Mouse (Mus musculus): Measurements from ENCODE around the gene Adamtsl3.
A peak's percentile ranks its signal among the peaks of the same experiment; 100 is the strongest.

Adamtsl3 gene

DNA sequence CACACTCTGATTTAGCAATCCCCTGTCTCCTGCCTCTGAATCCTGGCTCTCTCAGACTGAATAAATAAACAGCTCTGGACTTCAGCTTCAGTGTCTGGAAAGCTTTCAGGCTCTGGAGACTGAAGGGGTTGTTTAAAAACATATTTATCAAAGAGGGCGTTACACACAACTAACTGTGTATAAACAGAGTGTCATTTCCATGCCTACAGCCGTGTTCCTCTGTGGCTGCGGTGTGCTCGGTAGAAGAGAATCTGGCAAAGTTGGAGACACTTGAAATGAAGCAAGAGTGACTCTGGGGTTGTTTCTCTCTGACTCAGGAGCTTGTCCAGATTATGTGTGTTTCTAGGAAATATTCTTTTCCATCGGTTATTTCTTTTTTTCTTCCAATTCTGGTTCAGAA, 167.0 kb downstream of the Adamtsl3 start:
- no peak for DNase-seq (ENCODE audit: low spot score in 2 of 2)

DNA sequence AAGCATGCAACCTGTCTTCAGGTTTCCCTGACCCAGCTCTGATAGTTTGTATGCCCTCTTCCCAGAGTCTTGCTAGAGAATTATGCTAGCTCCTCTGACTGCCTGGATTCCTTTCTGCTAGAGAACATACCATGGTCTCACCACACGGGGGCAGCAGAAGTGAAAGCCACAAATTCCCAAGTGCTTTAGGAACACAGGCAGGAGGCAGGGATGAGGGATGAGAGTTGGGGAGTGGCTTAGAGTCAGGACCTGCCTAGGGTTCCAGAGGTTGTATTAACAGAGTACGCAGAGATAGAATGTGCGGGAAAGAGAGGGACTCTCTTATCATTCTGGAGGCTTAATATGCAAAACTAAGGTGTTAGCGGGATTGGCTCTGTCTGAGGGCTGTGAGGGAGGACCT, 168.6 kb downstream of the Adamtsl3 start:
- peak; percentile 32 to 45 for DNase-seq (ENCODE audit: low spot score in 2 of 2)

DNA sequence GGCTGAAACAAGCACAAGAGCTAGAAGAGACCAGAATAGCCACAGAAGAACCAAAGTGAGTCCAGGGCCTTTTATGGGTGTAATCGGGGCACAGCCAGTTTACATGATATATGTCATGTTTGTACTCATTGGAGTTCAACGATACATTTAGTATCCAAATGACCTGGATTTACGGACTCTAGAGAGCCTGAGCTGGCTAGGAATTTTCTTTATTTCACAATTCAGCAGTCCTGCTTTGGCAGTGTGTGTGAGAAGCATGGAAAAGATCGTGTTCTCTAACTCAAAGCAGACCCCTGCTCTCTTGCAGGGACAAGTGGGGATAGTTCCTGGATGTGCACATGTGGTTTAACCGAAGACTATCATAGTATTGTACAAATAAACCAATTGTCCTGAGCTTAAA, 195.1 kb downstream of the Adamtsl3 start:
- no peak for DNase-seq (ENCODE audit: low spot score in 2 of 2)

DNA sequence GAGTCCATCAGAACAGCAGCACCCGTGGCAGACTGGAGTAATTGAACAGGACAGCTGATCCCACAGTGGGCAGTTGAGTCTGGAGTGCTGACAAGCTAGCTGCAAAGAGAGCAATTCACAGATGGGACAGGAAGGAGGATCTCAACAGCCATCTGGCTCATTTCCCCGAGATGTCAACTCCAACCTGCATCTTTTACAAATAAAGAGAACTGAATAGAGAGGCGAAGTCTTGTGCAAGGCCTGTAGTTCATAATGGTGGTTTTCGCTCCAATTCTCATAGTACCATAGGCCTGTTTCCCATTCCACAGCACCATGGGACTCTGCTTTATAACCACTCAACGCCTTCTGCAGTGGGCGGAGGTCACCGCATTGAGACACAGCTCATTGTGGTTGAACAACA, 195.9 kb downstream of the Adamtsl3 start:
- no peak for DNase-seq (ENCODE audit: low spot score in 2 of 2)

DNA sequence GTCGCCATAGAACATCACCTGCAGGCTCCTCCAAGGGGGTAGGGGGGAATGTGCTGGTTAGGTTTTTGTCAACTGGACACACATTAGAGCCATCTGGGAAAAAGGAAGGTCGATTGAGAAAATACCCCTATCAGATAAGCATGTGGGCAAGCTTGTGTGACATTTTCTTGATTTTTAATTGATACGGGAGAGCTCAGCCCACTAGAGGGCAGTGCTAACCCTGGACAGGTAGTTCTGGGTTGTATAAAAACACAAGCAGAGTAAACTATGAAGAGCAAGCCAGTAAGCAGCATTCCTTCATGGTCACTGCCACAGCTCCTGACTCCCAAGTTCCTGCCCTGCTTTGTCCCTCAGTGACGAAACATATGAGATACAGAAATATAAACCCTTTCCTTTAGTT, 197.7 kb downstream of the Adamtsl3 start:
- DNase-seq (ENCODE audit: low spot score in 2 of 2) = no peak

DNA sequence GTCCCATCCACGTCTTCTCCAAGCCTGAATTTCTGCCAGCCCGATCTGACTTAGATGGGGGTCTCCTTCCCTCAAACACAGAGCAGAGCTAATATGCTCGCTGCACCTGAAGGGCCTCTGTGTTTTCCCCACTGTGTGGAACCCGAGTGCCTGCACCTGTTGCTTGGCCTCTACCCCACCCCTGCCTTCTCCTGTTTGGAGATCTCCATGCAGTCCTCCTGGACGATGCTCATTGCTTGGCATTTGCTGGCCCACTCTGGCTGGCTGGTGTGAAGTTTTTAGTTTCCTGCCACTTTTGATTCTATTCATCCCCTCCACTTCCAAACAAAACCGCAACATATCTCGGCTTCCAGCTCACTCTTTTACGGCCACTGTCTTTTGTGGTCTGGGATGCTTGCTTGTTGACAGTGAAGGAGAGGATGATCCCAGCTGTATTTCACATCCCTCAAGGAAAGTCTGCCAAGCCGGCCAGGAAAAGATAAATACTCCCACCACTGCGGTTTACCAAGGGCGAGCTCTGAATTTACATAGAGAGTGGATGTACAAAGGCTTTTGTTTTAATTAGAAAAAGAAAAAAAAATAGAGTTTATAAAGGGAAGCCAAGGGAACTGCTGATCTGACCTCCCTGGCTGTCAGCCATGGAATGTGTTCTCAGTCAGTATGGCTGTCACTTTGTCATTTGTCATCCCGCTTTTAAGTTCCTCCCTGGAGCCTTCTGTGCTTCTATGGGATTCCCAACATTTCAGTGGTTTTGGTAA, 198.4 kb downstream of the Adamtsl3 start:
- DNase-seq (ENCODE audit: low spot score in 2 of 2) = no peak

DNA sequence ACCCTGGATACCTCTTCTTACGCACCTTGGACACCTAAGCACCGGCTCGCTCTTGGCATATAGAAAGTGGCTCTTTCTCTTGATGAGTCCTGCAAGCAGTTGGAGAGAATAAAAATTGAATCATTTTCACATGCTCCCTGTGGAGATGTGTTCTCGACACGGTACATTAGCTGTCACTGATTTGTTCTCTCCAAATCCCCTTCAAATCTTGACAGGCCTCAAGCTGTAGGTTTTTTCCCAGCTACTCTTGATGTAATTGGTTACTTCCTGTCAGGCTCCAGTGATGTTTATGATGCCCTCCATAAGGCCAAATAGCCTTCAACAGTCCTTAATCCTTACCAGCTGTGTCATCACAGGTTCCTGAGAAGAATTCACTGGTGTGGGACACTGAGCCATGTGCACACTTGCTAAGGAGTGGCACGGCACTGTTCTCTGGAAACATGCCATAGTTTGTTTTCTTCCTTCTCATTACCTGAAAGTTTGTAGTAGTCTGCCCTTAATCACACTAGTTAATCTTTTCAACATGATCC, 209.0 kb downstream of the Adamtsl3 start:
- DNase-seq (ENCODE audit: low spot score in 2 of 2) = no peak

DNA sequence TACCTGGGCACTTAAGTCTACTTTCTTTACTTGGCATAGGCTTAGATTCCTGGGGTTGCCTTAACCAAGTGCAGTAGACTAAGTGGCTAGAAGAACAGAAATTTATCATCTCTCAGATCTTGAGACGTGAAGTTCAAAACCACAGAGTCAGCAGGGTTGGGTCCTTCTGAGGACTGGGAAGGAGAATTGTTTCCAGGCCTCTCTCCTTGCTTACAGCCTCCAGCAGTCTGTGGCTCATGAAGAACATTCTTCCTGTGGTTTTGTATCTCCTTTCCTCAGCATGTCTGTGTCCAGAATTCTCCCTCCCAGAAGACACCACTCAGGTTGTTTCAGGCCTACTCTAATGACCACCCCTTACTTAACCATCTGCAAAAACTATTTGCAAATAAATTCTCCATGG, 216.5 kb downstream of the Adamtsl3 start:
- no peak for DNase-seq (ENCODE audit: low spot score in 2 of 2)

DNA sequence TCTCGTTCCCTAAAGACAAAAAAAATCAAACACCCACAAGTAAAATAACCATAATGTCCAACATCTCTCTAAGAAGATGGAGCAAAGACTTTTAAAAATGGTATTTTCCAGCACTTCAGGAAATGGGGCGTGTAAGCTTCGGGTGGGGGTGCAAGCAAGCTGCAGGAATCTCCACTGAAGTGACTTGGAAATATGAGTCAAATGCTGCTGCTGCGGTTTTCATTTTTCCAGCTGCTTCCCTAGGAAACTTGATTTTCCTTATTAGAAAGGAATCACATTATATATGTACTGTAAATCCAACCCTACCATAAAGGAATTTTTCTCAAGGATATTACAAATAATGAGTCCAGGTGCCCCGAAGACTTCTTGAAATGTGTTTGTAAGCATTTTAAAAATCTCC, 220.3 kb downstream of the Adamtsl3 start:
- no peak for DNase-seq (ENCODE audit: low spot score in 2 of 2)

DNA sequence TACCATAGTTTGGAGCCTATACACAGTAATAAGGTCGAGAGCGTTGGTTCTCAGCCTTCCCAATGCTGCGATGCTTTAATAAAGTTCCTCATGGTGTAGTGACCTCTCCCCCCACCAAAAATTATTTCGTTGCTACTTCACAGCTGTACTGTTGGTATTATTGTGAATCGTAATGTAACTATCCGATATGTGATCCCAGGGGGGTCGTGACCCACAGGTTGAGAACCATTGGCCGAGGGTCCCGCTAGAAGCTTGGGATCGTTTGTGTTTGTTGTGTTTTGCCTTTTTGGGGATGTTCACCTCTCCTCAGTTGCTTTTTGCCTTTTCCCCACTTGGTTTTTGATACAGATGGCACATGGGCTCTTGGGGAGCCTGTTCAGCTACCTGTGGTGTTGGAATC, 220.9 kb downstream of the Adamtsl3 start:
- no peak for DNase-seq (ENCODE audit: low spot score in 2 of 2)

DNA sequence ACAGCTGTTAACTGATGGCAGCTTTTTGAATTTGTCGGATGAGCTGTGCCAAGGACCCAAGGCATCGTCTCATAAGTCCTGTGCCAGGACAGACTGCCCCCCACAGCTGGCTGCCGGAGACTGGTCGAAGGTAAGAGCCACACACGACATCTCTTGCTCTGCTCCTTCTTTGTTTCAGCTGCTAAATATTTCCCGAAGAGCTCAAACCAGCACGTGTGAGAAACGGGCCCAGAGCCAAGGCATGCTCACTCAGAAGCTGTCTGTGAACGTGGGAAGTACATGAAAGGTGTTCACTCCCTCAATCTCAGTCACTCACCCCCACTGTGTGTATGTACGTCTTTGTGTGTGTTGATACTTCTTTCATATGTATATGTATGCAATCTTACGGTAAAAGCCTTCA, 221.6 kb downstream of the Adamtsl3 start:
- no peak for DNase-seq (ENCODE audit: low spot score in 2 of 2)

DNA sequence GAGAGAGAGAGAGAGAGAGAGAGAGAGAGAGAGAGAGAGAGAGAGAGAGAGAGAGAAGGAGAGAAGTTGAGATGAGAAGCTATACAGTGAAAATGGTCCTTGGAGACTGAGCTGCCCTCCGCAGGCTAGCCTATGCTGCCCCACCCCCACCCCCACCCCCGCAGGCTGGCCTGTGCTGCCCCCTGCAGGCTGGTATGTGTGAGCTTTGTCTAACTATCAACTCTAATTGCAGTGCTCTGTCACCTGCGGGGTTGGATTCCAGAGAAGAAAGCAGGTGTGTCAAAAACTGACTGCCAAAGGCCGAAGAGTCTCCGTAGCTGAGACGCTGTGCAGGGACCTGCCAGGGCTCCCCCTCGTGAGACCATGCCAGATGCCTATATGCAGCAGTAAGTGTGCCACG, 231.2 kb downstream of the Adamtsl3 start:
- DNase-seq (ENCODE audit: low spot score in 2 of 2) = no peak

DNA sequence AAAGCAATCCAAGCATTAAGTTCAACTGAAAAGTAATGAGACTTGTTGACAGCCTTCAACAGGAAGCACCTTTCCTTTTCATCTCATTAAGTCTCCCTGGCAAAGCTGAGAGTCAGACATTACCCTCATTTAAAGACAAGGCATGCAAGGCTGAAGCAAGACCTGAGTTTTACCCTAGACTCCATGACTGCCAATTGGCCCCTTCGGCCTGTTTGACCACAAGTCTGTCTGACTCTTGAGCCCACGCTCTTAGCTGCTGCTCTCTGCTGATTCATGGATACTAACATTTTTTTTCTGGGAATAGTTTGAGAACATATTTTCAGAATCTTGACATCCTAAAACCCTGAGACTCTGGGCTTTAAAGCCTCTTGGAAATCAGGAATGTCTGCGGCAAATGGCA, 232.3 kb downstream of the Adamtsl3 start:
- DNase-seq (ENCODE audit: low spot score in 2 of 2) = no peak

DNA sequence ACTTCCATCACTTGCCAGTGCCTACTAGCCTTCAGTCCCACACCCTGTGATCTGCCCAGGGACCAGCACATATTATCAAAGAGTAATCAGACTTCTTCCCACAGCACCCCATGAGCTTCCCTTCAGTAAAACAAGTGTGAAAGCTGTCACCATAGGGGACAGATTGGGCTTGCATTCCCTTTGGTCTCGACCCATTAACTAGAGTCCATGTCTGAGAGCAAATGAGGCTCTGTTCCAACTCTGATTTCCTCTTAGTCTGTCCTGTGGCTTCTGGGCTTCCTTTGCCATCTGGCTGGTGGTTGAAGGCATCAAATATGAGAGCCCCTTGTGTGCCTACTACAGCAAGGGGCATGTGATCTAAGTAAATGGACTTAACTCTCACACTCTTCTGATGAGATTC, 237.5 kb downstream of the Adamtsl3 start:
- no peak for DNase-seq (ENCODE audit: low spot score in 2 of 2)

DNA sequence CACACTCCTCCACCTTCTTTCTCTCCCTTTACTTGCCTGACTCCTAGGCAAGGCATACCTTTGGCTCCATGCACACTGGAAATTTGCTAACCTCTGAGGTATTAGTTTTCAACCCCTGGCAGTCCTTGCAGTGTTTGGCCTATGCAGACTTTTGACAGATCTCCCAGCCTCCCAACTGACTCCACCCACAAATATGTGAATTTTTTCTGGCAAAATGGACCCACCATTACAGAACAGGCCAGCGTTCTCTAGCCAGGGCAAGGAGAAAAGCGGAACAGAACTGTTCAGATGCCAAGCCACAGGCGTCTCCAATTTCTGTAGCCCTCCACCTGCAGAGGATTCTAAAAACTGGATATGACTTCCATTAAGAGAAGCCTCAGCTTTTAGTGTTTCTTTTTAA, 244.5 kb downstream of the Adamtsl3 start:
- DNase-seq (ENCODE audit: low spot score in 2 of 2) = no peak

DNA sequence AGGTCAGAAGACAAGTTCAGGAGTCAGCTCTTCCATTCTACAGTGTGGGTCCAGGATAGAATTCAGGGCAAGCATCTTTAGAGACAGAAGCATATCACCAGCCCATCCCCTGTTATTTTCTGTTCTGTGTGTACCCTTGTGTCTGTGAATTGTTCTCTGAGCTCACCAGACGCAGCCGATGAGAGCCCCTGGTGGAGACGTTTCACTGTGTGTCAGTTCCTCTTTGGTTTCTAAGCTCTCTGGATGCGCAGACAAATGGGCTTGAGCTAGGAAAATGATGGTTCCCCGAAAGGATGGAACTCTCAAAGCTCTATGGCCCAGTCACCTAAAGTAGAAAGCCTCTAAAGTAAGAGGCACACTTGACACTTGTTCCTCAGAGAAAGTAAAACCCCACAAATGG, 246.3 kb downstream of the Adamtsl3 start:
- no peak for DNase-seq (ENCODE audit: low spot score in 2 of 2)

DNA sequence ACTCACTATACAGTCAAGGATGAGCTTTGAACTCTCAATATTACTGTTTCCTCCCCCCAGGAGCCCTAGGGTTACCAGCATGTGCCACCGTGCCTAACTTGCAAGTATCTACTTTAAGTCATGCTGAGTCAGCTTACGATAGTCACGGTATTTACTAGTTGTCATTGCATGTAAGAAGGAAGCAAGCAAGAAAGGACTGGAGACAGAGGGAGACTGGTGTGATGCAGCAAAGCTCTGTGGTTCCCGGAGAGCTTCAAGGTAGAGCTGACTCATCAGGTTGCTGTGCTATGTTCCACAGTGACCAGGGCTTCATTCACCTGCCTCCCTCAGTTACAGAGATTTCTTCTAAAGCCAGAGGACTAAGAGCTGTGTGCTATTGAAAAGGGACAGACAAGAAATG, 247.0 kb downstream of the Adamtsl3 start:
- no peak for DNase-seq (ENCODE audit: low spot score in 2 of 2)

DNA sequence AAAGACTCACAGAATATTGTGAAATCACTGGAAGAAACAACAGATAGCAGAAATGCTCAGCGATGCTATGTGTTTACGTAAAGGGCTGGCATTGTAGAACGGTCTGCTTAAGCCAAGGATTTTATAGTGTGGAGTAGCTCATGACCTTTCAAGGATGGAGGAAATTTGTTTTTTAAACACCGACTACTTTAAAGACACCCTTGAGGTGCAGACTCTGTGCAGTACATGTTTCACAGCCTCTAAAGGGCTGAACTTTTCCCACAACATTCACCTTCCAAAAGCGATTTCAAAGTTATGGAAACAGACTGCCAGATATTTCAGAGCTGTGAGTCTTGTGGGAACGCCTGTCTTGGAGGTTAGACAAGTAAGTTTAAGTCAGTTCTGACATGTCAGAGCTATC, 255.4 kb downstream of the Adamtsl3 start:
- DNase-seq (ENCODE audit: low spot score in 2 of 2) = no peak

DNA sequence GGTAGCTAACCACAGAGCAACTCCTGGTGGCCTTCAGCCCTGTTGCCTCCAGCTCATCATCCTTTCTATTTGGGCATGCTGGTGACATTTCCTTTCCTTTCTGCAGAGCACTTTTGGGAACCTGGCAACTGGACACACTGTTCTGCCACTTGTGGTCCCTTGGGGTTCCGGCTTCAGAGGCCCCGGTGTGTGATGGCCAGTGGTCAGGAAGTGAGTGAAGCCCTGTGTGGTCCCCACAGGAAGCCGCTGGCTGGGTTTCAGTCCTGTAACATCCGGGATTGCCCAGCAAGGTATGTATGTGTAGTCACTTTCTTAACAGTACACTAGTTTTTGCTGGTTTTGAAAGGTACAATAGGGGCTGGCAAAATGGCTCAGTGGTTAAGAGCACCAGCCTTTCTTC, 266.5 kb downstream of the Adamtsl3 start:
- DNase-seq (ENCODE audit: low spot score in 2 of 2) = no peak

DNA sequence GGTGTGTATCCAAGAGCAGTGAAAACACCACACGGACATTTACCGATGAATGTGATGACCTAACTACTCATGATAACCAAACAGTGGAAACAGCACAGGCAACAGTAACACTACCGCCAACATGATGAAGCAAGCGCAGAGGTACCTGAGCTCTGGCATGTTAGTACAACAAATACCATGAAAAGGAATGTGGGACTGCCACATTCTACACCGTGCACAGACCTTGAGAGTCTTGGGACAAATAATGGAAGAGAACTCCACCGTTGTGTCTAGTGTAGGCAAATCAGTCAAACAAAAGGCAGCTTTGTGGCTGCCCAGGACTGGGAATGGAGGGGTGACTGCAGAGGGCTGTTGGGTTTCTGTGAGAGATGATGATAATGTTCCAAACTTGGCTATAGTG, 269.9 kb downstream of the Adamtsl3 start:
- DNase-seq (ENCODE audit: low spot score in 2 of 2) = no peak

DNA sequence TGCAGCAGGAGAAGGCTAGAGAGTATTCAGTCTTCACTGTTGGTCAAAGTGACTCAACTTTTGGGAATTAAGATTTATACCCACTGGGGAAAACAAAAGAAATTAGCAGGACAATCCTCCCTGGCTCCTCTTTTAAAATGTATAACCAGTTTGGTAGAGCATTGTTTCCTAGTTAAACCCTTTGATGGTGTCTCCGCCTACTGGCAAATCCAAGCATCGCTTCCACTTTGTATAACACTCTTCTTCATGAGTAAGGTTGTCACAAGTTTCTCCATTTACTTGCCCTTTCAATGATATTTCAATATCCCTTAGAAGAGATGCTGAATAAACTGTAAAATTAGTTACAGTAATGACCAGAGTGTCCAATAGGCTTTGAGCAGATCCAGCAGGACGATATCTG, 274.1 kb downstream of the Adamtsl3 start:
- DNase-seq (ENCODE audit: low spot score in 2 of 2) = no peak

DNA sequence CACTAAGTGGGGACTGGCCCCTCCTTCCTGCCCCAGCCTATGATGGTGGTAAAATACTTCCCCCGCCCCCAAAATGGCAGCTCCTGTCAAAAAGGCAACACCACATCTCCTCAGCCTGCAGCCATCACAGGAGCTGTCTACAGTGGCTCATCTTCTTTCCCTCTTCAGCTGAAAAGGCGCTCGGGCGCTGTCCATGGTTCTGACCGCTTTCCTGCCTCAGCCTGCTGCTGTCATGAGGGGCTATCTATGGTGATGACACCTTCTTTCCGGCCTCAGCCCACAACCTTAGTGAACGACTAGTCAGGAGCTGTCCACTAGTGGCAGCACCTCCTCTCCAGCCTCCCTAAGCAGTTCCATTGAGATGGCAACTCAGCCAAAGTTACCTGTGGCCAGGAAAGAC, 289.8 kb downstream of the Adamtsl3 start:
- no peak for DNase-seq (ENCODE audit: low spot score in 2 of 2)

DNA sequence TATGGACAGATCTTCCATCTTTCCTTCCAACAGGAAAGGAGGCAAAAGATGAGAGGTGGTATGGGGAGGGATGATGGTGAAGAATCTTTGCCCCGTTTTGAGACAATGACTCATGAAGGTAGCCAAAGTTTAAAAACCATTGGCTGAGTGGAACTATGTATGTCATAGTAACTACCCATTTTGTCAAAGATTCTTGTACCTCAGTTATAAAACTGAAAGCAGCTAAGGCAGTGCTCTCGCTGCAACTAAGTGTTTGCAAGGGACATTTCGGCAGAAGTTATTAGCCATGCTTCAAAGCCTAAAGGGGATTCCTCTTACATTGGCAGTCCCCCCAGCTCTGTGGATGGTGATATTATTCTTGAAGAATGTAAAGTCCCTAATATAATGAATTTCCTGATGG, 311.7 kb downstream of the Adamtsl3 start:
- DNase-seq (ENCODE audit: low spot score in 2 of 2) = no peak

DNA sequence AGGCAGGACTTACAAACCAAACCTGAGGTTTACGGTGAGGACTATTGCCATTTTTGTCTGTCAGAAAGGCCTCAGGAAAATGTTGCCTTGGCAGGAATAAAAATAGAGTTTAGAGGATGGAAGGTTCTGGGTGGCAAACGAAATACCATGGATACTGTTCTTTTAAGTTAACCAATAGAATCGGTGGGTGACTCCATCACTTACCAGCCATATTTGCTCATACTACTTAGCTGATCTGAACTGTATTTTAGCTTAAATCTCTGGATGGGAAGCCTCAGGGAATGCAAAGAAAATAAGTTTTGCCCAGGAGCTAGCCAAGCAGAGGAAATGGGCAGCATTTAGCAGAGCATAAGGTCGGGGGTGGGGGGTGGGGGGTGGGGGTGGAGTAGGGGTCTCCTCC, 312.4 kb downstream of the Adamtsl3 start:
- DNase-seq (ENCODE audit: low spot score in 2 of 2) = no peak
